Mouse (Mus musculus) urinary bladder, postnatal 36 days (tissue): ENCODE results near the gene Sowaha.

Source experiments
- DNase-seq, 2 experiments: peaks; one replicate each; pipeline ENCODE4 v3.0.0; 2022; ENCODE audit warnings: low spot score in 2 of 2, mixed read lengths in 1 of 2

The Sowaha gene

DNA sequence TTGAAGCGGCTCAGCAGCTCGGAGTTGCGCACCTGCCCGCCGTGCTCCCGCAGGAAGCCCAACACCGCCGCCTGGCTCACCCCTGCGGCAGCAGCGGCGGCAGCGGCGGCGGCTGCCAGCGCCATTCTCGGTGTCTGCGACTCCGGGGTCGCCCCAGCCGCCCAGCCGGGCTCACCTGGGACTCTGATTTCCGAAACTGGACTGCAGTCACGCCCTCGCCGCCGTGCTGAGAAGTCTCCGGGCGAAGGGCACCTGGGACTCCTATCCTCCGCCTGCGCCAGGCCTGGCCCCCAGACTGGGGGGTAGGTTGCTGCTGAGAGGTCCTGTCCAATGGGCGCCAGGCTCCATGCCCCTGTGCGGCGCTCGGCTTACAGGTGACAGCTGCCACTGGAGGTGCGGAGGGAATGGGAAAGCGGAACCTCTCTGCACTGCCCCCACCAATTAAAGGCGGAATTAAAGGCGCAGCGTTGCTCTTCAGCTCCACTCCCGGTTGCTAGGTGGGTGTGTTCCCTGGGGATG, at the start of gene Sowaha, which contains the start of gene Gm9945:
Gene Sowaha, minus strand, starts transcription at position 492 of the 519 bp plus-strand sequence.
Gene Gm9945, plus strand, starts transcription at position 384 of the 519 bp plus-strand sequence.
- peak; percentile 43 to 47 for DNase-seq

DNA sequence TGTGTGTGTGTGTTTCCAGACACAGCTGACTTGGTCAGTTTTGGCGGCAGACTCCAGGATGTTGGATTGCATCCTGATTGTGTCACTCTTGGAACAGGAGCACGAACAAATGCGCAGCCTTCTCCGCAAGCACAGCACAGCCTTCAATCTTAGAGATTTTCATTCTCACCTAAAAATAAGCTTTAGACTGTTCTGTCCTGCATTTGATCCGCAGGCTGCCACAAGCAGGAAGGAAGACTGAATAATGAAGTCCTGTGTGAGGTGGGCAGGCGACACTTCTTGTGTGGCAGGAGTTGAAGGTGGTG, 49.1 kb upstream of the Sowaha start:
- peak in 1 of 2 experiments; percentile 70 for DNase-seq

DNA sequence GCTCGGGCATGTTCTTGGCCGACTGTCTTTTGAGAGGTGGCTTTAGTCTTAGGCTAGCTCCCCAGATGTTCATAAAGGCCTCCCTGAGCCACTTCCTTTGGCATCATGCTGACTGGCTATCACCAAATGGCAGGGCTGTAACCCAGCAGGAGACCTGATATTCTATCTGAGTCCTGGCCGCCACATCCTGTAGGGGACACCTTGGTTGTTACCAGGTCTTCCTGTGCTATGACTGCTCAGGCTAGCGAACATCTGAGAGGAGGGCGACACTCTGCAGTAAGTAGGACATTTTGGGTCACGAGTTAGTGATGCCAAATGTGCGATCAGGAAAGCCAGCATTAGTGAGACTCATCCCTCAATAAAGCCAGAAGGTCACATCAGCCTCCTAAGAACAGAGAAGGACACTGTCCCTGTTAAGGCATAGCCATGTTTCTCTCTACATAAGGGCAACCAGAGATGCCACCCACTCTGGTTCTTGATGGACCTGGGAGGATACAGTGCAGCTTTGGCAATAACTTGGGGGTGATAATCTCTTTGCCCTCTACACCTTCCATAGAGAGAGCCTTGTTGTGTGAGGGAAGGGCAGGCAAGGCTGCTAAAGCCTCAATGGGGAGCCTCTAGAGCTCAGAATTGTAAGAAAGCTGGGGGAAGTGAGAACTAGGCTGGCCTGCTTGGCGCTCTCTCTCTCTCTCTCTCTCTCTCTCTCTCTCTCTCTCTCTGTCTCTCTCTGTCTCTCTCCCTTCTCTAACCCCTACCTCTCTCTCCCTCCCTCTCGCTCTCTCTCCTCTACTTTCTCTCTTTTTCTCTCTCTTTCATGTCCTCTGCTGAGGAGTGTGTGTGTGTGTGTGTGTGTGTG, 48.6 kb upstream of the Sowaha start:
- DNase-seq = no peak

DNA sequence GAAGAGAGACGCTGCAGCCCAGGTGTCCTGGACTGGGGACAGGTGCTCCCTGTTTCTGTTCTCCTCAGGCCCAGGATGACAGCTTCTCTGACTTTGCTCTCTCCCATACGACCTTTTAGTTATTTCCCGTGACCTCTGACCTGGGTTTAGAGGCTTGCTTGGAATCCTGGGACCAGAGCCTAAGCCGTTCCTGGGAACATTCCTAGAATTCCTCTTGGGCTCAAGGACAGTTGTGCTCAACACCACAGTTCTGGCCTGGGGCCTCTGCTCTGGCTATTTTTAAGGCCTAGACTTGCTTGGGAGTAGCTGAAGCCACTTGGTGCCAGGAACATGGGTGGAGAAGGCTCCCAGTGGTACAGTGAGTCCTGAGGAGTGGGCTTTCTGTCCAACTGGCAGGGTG, 45.4 kb upstream of the Sowaha start:
- DNase-seq = no peak

DNA sequence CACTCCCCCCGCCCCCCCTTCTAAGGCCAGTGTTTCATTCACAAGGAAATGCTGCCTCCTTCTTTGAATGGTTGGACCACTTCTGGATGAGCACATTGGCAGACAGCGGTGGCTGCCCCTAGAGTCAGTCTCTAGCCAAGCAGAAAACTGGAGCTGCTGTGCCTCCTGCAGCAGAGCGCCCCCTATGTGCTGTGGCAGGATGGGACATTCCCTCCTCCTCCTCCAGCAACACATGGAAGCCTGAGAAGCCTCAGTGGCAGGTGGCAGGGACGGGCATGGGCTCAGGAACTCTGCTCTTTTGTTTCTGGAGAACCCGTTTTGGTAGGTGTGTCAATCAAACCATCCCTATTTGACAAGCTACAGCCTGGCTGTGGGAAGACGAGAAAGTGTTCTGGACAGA, 44.8 kb upstream of the Sowaha start:
- no peak for DNase-seq

DNA sequence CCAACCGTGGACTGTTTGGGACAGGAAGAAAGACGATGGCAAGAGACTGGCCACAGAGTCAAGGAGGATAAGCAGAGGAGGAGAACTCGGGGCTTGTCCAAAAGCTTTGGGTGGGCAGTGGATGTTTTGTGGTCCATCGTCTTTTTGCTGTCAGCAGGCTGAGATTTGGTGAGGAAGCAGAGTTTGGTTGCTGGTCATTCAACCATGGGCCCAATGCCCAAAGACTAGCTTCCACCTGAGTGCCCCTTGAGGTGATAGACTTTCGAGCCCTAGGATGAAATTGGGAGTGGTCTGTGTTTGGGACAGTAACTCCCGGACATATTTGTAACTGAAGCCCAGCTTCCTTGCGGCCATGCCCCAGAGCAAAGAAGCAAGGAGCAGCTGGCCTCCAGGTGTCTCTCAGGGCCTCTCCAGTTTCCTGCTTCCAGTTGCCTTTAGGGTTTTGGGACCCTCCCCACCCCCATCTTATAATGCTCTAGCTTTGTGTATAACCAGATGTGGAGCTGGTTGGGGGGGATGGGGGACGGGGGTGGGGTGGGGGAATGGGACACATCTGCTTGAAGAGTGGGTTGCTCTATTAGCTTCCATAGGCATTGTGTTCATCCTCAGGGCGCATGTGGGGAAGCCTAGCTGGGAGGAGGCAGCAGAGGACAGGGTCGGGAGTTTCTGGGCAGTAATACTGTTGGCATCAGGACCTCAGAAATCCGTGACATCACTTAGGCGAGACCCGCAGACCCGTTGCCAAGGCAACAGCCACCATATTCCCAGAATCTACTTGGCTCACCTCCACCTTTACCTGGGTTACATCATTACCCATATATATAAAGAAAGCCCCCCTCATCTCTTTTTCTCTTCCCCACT, 43.7 kb upstream of the Sowaha start:
- DNase-seq = no peak

DNA sequence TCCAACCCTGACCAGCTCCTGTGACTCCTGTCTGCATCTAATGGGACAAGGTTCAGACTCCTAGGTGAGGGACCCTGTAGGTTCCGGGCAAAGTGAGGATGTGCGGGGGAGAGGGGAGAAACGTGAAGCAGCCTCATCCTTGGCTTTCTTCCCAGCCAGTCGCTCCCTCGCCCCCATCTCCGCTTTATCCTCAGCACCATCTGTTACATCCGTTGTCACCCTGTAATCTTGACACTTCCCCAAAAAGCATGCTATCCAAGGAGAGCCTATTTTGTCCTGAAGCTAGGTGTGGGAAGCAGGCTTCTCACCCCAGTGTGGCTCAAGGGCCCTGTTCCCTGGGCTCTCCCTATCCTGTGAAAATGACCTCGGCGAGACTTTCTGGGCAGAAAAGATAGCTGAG, 42.9 kb upstream of the Sowaha start:
- DNase-seq = no peak

DNA sequence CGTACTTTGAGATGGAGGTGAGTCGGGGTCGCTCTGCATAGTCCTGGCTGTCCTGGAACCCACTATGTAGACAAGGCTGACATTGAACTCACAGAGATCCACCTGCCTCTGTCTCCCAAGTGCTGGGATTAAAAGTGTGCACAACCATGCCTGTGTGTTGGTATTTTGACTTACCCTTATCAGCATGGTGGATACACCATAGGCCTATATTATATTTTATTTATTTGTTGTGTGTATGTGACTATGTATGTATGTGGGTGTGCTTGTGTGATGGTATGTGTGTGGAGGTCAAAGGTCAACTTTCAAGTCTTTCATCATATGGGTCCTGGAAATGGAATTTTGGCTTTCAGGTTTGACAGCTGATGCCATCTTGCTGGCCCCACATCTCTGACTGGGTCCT, 42.3 kb upstream of the Sowaha start:
- no peak for DNase-seq

DNA sequence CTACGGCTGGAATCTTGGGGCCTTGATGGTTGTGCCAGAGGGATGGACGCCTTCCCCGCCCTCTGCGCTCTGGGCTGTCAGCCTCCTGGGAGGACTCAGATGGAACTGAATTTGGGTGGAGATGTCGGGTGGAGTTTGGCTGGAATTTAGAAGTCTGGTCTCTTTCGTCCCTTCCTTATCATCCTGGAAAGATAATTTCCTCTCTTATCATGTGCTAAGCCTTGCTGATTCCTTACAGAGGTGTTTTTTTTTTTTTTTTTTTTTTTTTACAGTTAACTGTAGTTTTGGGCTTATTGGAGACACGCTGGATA, 41.7 kb upstream of the Sowaha start:
- peak in 1 of 2 experiments; percentile 47 for DNase-seq

DNA sequence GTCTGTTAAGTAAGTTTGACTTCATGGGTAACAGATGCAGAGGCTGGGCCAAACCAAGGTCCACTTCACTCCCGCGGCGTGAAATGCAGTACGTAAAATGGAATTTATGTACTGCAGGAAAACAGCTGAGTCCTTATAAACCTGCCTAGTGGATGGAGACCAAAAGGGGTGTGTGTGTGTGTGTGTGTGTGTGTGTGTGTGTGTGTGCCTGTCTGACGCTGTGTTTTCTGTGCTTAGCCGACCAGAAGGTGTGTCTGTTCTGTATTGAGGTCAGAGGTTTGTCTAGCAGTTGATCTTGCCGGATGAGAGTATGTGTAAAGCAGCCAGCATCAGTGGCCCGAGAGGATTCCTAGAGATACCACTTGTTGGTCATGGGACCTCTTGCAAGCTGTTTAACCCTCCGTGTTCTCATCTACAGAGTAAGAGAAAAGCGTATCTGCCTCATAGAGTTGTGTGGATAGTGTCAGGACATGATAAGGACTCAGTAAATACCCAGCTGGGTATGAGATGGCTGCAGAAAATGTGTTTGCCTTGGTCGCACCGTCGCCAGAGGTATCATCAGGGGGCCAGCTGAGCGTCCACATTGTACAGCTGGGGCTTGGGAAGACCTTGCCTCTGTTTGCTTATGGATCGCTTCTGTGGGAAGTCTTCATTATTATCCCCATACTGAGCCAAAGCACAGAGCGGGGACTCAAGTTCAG, 41.2 kb upstream of the Sowaha start:
- DNase-seq = peak in 1 of 2 experiments; percentile 25

DNA sequence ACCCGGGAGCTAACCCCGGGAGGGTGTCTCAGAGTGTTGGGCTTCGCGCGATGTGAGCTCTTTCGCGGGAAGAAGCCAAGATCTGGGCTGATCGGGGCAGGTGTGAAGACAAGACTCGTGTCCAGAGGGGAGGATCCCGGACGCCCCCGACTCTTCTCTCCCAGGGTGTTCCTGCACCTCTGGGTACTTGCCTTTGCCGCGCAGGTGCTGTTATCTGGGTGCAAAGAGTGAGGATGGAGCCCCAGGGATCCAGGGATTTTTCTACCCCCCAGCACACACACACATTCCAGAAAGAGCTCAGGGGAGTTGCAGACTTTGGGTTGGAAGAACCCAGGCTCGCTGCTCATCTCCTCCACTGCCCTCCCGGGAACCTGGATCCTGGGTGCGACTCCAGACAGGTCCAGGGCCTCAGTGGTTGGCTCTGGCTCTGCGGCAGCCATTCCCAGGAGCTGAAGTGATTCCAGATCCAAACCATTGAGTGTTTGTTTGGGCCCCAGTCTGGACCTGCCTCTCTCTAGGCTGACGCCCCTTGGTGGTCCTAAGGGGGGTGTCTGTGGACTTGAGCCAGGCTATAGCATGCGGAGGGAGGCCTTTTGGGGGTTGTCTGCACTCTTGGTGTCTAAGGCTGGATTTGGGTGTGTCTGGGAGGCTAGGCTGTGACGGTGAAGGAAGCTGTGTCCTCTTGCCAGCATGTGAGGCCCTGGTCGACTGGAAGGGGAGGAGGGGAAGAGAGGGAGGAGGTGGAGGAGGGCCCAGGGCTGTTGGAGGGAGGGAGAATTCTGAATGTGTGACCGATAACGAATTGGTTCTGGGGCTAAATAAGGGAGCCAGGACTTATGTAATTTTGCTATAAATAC, 40.3 kb upstream of the Sowaha start:
- peak; percentile 48 to 55 for DNase-seq

DNA sequence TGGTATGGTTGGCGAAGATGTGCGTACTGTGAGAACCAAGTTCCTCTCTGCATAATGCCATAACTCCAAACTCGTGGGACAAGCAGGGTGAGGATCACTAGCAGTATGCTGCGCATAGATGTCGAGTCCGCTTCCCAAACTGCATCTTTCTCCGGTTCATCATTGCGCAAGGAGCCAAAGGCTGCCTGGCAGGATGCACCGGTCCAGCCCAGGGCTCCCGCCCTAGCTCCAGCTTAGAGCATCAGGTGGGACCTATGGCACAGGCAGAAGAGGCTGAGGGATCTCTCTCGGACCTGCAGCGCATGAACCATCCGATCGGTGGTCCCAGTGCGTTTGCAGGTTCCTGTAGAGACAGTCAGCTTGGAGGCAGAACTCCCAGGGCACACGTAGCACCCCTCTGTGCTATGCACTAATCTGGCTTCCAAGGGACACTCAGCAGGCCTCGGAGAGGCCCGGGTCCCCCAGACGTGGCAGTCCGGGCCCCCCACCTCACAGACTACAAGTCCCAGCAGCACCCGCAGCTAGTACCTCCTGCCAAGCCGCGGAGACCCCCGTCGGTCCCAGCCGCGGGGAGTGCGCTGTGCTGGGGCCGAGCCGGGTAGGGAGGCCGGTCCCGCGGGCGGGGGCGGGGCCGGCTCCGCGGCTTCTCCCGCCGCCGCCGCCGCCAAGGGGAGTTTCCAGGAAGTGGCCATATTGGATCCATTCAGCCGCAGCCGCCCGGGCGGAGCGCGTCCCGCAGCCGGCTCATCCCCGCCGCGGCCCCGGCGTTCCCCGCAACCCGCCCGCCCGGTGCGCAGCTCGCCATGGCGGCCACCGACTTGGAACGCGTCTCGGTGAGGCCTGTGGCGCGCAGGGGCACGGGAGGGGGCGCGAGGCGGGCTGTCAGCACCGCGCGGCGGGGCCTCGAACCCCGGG, 39.4 kb upstream of the Sowaha start, which contains the start of gene Sept8:
Gene Sept8, plus strand, starts transcription at position 51 of the 915 bp plus-strand sequence.
- DNase-seq = peak; percentile 62 to 66

DNA sequence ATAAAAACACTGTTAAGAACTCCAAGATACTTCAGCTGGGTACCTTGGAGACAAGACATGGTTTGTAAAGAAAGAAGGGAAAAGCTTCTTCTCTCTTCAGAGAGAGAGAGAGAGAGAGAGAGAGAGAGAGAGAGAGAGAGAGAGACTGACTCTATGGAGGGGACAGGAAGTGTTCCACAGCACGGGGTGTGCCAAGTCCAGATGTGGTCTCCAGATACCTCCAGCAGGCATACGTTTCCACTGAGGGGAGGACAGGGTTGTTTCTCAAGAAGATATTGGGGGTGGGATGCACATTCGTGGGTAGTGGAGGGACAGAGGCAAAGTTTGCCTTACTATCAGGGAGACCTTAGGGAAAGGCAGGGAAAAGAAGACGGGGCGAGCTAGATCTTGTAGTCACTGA, 38.7 kb upstream of the Sowaha start:
- no peak for DNase-seq

DNA sequence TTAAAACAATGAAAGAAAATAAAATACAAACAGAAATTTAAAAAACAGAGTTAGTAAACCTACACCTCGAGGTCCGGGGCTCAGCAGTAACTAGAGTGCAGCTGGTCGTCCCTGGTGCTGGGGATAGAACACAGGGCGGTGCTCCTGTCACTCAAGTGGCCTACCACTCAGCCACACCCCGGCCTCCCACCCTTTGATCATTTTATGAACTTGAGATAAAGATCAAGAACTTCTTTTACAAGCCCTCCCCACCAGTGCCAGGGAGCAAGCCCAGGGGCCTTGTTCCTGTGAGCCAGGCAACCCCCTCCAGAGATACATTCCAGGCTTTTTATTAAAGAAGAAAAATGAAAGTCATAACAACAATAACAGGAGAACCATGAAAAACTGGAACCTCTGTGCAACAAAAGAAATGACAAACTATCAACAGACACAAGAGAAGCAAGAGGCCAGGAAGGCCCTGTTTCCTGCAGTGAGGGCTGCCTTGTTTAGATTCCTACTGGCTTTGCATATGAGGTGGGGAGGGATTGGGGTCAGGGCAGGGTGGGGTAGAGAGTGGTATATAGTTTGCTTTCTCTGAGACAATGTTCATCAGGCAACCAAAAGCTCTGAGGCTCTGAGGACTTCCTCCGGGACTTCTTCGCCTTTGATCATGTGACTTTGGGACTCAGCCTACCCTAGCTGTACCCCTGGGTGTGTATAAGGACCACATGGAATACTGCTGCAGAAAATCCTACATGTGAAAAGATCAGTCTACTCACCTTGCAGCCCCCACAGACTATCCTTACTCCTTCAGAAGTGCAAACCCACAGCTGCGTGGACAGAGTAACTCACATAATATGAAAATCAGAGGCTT, 36.9 kb upstream of the Sowaha start:
- no peak for DNase-seq

DNA sequence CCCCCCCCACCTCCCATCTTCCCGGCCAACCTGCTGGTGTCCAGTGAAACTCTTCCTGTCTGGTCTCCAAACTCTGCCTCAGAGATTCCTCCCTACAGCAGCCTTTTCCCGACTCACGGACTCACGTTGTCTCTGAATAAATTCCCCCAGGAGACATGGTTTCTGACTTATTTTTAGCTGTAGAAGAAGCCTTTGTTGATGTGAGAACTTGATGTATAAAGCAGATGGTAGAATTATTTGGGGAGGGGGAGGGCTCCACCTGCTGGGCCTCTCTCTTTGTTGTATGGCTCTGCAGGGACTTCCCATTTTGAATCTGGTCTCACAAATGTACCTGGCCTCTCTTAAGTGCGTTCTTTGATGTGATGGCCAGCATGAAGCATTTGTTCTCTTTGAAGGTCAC, 30.3 kb upstream of the Sowaha start:
- DNase-seq = no peak

DNA sequence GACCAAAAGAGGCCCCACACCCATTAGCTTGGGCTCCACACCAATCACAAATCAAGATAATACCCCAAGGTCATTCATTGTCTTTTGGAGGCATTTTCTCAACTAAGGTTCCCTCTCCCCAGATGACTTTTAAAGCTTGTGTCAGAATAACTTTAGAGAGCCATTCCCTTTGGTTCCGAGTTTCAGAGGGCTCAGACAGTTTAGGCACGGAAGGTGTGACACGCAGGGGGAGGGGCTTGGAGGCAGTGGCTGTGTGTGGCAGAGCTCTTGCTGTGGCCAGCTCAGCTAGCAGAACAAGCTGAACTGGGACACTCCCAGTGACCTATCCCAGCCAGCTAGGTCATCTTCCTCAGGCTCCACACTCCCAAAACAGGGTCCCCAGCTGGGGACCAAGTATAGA, 28.5 kb upstream of the Sowaha start:
- no peak for DNase-seq

DNA sequence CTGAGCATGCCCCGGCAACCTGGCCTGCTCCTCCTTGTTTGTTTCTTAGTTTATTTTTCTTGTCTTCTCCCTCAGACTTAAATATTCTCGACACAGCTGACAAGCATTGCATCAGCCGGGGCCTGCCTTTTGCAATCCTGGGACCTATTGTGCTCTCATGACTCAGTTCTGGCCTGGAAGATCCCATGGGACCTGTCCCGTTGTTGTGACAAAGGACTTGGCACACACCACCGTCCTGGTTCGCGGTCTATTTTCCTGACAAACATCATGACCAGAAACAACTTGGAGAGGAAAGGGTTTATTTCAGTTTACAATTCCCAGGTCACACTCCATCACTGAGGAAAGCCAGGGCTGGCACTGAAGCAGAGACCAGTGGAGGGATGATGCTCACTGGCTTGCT, 28.1 kb upstream of the Sowaha start:
- peak in 1 of 2 experiments; percentile 78 for DNase-seq

DNA sequence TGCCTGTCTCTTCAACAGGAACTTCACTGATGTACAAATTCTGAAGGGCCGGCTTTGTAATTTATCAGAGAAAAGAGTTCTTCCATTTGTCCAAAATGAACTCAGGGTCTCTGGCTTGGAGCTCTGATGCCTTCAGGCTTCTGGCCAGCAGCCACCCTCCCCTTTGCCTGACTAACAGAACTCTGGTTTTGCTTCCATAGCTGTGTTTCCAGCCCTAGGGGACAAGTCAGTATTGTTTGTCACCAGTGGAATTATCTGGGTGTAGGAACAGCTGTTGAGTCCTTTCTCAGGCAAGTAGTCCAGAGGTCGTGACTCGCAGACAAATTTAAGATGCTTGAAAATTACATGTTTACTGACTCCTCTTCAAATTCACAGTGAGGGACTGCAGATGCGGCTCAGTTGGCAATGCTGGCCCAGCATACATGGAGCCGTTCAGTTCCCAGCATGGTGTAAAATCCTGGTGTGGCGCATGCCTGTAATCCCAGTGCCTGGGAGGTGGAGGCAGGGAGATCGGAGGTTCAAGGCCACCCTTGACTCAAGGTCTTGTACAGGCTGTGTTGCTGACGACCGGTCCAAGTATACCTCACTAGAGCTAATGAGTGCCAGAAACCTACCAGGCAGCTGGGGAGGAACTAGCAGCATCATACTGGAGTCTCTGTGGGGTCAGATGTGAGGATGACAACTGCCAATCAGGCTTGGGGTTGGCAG, 27.2 kb upstream of the Sowaha start:
- DNase-seq = no peak
